Mouse (Mus musculus) forebrain, embryonic 16.5 days (tissue): ENCODE measurements at regions not wholly inside any gene's neighbourhood (a gene's known extent, or its start where the extent isn't known, plus 50 kb on each side); places are given as distances from the start of the nearest gene placed in this dataset.

Experiments
- ATAC-seq: fragments of 200-750 bp; cut with Nextera tagmentation; 2 replicates; pipeline ENCODE4 v1.8.0; 2017; ENCODE audit warnings: mild to moderate bottlenecking, moderate library complexity
- H3K27ac ChIP-seq: fragments of 300-500 bp; sonication (generic); 2 replicates; pipeline ENCODE4 v1.5.1; 2014; ENCODE audit warnings: low read length, control low read depth
- H3K27me3 ChIP-seq: fragments of 300-500 bp; sonication (generic); replicated peaks from 2 replicates; pipeline ENCODE4 v1.6.1; 2014; ENCODE audit warnings: low read length; ENCODE audit not compliant: control insufficient read depth, insufficient read depth
- H3K36me3 ChIP-seq: fragments of 300-500 bp; sonication (generic); 2 replicates; pipeline ENCODE4 v1.6.1; 2014; ENCODE audit not compliant: control insufficient read depth, insufficient read depth
- H3K4me1 ChIP-seq: fragments of 300-500 bp; sonication (generic); replicated peaks from 2 replicates; pipeline ENCODE4 v1.6.1; 2014; ENCODE audit warnings: low read length; ENCODE audit not compliant: control insufficient read depth, insufficient read depth
- H3K4me2 ChIP-seq: fragments of 300-500 bp; sonication (generic); 2 replicates; pipeline ENCODE4 v1.6.1; 2014; ENCODE audit warnings: mild to moderate bottlenecking, low read length, control low read depth
- H3K4me3 ChIP-seq: fragments of 300-500 bp; sonication (generic); replicated peaks from 2 replicates; pipeline ENCODE4 v1.5.1; 2014; ENCODE audit warnings: mild to moderate bottlenecking, low read length, control low read depth
- H3K9ac ChIP-seq: fragments of 300-500 bp; sonication (generic); replicated peaks from 2 replicates; pipeline ENCODE4 v1.6.1; 2014; ENCODE audit warnings: low read depth, low read length, control low read depth
- H3K9me3 ChIP-seq: fragments of 300-500 bp; sonication (generic); 2 replicates; pipeline ENCODE4 v1.6.1; 2016; ENCODE audit warnings: low read length; ENCODE audit not compliant: control insufficient read depth
- WGBS: fragments of 180-500 bp; shearing (Covaris S2); extraction: QIAGEN DNeasy Blood & Tissue Kit; methylation state at CpG from one replicate; pipeline ENCODE4 v1.1.7; 2014; 5-methylcytosine and 5-hydroxymethylcytosine counted together

DNA sequence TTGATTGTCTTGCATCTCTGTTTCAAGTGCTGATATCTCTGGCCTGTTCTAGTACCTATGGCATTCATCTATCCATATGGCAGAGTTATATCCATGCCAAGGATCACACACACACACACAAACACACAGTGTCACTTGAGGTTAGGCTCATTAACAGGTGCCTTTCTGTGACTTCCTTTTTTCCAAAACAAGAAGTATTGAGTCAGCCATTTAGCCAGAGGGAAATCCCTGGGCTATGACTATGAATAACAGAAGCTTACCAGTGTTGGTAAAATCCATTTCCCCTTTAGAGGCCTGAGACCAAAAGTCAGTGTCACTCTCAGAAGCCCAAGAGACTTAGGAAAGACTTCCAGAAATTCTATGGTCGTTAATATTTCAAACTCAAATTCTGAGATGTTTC is 111.6 kb downstream of the Tmco5 start:
- 91% methylated on average over 1 of the region's 1 CpGs for WGBS
- ATAC-seq: no peak

DNA sequence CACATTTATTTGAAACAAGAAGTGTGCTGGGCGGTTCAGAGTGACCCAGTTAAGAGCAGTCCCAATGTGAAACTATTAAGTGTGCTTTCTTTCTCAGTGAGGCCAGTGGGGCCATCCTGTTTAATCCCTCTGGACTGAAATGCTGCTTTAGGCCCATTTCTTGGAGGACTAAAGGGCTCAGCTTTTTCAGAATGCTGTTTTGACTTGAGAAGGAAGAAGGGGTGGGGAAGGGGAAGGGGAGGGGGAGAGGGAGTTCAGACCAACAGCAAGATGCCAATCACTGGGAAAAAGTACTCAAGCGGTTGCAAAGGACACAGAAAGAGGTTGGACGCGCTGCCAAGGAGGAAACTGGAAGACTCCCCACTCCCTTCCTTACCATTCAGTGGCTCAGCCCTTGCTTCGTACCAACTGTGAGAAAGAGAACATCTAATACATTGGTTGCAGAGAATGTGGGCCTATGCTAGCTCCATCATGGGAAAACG is 113.1 kb downstream of the Tmco5 start:
- H3K27me3 ChIP-seq: no peaks in the 10 kb centered on the region
- no peak overlapping the region for H3K27ac ChIP-seq
- no peak for ATAC-seq
- 37% methylated on average over 6 of the region's 6 CpGs for WGBS
- H3K9ac ChIP-seq: no peak overlapping the region
- no peaks in the 10 kb centered on the region for H3K9me3 ChIP-seq
- H3K4me1 ChIP-seq: no peaks in the 10 kb centered on the region
- no peak overlapping the region for H3K4me2 ChIP-seq
- H3K4me3 ChIP-seq: no peak overlapping the region
- no peaks in the 10 kb centered on the region for H3K36me3 ChIP-seq

More for the DNA sequence above, 111.6 kb downstream of the Tmco5 start:
- Histone ChIP-seq H3K9me3 (no peaks in the 10 kb centered on the region), H3K27me3 (no peaks in the 10 kb centered on the region), H3K36me3 (no peaks in the 10 kb centered on the region), H3K9ac (no peak overlapping the region), H3K4me2 (no peak overlapping the region), H3K4me3 (no peak overlapping the region), H3K27ac (no peak overlapping the region), H3K4me1 (no peaks in the 10 kb centered on the region)

DNA sequence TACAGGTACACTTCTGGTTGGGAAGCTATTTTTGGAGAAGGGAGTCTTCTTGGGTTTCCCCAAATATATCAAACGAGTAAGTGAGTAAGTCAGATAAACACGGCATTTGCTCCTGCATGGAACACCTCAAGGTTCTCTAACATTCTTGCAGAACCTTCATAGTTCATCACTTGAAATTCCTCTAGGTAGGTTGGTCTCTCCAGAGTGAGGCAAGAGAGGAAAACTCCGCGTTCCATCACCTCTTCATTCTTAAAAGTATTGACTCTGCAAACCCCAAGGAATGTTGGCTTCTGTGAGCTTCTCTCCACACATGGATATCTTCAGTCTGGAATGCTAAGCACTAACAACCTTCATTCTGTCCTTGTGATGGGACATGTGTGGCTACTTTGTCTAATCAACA is 115.2 kb downstream of the Tmco5 start:
- 92% methylated on average over 4 of the region's 4 CpGs for WGBS
- Histone ChIP-seq H3K4me3 (no peak overlapping the region), H3K27me3 (no peaks in the 10 kb centered on the region), H3K9ac (no peak overlapping the region), H3K4me2 (no peak overlapping the region), H3K4me1 (no peaks in the 10 kb centered on the region), H3K27ac (no peak overlapping the region), H3K9me3 (no peaks in the 10 kb centered on the region), H3K36me3 (no peaks in the 10 kb centered on the region)
- ATAC-seq: no peak

DNA sequence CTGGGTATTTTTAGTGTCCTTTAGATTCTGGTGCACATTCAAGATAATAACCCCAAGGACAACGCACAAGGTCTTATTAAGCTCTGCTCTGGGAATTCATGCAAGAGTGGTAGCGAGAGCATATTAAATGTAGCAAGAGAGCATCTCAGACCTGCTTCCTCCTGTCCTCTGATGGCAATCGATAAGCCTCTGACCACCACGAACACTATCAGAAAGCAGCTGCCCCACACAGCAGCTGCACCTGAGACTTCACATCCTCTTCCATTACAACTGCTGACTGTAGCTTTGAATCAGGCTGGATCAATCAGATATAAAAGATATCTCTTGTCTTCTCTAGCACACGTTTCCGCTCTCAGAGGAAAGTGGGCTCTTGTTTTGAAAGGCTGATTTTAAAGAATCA is 117.8 kb downstream of the Tmco5 start:
- 50% methylated on average over 6 of the region's 6 CpGs for WGBS
- Histone ChIP-seq H3K9me3 (no peaks in the 10 kb centered on the region), H3K4me2 (no peak overlapping the region), H3K9ac (no peak overlapping the region), H3K27me3 (no peaks in the 10 kb centered on the region), H3K27ac (no peak overlapping the region), H3K4me3 (no peak overlapping the region), H3K4me1 (no peaks in the 10 kb centered on the region), H3K36me3 (no peaks in the 10 kb centered on the region)
- no peak for ATAC-seq

DNA sequence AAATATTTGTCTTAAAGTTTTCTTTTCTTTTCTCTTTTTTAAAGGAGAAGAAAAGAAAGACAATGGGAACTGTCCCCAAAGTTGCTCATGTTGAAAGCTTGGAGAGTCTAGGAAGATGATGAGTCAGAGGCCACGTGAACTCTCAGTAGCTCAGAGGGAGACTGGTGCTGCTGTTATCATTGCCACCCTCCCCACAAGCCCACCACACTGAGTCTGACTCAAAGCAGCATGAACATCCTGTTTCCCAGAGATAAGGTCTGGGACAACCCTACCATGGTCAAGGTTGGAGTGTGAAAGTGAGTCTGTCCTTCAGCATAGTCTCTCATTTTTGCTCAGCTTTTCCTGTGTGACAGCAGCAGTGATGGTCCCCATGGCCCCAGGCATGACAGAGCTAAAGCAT is 120.3 kb downstream of the Tmco5 start:
- H3K4me2 ChIP-seq: no peak overlapping the region
- WGBS: 91% methylated on average over 1 of the region's 1 CpGs
- no peaks in the 10 kb centered on the region for H3K27me3 ChIP-seq
- H3K36me3 ChIP-seq: no peaks in the 10 kb centered on the region
- H3K9me3 ChIP-seq: no peaks in the 10 kb centered on the region
- H3K4me3 ChIP-seq: no peak overlapping the region
- H3K4me1 ChIP-seq: no peaks in the 10 kb centered on the region
- no peak for ATAC-seq
- no peak overlapping the region for H3K27ac ChIP-seq
- H3K9ac ChIP-seq: no peak overlapping the region

DNA sequence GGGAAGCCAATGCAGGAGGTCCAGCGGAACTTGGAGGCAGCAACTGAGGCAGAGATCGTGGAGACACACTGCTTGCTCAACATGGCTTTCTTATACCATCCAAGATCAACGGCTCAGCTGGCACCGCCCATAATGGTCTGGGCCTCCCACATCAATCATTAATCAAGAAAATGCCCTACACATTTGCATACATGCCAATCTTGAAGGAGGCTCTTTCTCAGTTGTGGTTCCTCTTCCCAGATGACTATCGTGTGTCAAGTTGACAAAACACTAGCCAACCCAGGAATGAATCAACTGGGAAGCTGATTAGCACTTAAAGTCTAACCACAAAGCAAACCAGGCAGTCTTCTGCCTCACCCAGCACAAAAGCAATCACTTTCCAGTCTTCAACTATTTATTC is 121.1 kb downstream of the Tmco5 start:
- Histone ChIP-seq H3K4me1 (no peaks in the 10 kb centered on the region), H3K27ac (no peak overlapping the region), H3K4me2 (no peak overlapping the region), H3K4me3 (no peak overlapping the region), H3K36me3 (no peaks in the 10 kb centered on the region), H3K9me3 (no peaks in the 10 kb centered on the region), H3K27me3 (no peaks in the 10 kb centered on the region), H3K9ac (no peak overlapping the region)
- 80% methylated on average over 5 of the region's 5 CpGs for WGBS
- no peak for ATAC-seq

DNA sequence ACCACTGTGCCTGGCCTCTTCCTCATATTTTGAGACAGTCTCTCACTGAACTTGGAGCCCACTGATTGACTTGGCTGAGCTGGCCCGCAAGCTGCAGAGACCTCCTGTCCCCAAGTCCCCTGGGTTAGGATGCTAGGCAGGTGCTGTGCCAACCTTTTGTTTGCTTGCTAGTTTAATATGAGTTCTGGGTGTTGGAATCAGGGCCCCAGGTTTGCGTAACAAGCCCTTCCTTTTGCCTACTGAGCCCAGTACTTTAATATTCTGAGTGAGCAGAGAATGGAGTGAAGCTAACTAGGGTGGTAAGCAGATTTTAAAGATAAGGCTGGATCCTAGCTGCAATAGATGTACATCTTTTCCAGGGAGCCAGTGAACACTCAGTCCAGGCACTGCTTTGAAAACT is 117.2 kb upstream of the Spred1 start:
- 95% methylated on average over 2 of the region's 2 CpGs for WGBS
- Histone ChIP-seq H3K4me3 (no peak overlapping the region), H3K4me2 (no peak overlapping the region), H3K36me3 (no peaks in the 10 kb centered on the region), H3K9me3 (no peaks in the 10 kb centered on the region), H3K9ac (no peak overlapping the region), H3K27ac (no peak overlapping the region), H3K27me3 (no peaks in the 10 kb centered on the region), H3K4me1 (no peaks in the 10 kb centered on the region)
- ATAC-seq: no peak

DNA sequence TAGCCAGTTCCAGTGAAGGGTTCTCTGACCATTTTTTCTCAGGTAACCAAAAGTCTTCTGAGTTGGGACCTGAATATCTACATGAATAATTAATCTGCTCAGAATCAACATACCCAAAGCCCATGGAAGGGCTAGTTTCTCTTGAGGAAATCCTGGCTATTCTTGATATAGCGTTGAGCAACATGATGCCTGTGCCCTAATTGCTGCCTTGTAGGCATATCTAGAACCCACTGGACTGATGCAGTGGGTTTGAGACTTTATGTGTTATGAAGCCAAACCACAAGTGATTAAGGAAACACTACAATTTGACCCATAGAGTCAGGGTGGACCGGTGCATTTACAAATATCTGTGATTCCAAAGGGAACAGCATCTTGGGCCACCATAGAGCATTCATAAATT is 114.3 kb upstream of the Spred1 start:
- no peaks in the 10 kb centered on the region for H3K4me1 ChIP-seq
- no peak for ATAC-seq
- 98% methylated on average over 2 of the region's 2 CpGs for WGBS
- H3K27ac ChIP-seq: no peak overlapping the region
- no peak overlapping the region for H3K9ac ChIP-seq
- no peak overlapping the region for H3K4me2 ChIP-seq
- no peaks in the 10 kb centered on the region for H3K36me3 ChIP-seq
- no peak overlapping the region for H3K4me3 ChIP-seq
- no peaks in the 10 kb centered on the region for H3K27me3 ChIP-seq
- no peaks in the 10 kb centered on the region for H3K9me3 ChIP-seq

DNA sequence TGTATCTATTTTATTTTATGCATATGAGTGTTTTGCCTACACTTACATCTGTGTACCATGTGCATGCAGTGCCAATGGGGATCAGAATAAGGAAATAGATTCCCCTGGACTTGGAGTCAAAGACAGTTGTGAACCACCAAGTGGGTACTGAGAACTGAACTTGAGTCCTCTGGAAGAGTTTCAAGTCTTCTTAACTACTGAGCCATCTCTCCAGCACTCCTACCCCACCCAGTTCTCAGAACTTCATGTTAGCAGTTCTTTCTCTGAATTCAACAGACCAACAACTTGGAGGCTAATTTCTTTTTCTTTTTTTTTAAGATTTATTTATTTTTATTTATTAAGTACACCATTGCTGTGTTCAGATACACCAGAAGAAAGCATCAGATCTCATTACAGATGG is 112.3 kb upstream of the Spred1 start:
- H3K4me3 ChIP-seq: no peak overlapping the region
- H3K4me2 ChIP-seq: no peak overlapping the region
- no peak for ATAC-seq
- H3K27me3 ChIP-seq: no peaks in the 10 kb centered on the region
- no peaks in the 10 kb centered on the region for H3K4me1 ChIP-seq
- no peak overlapping the region for H3K9ac ChIP-seq
- no peaks in the 10 kb centered on the region for H3K36me3 ChIP-seq
- H3K9me3 ChIP-seq: no peaks in the 10 kb centered on the region
- no peak overlapping the region for H3K27ac ChIP-seq

DNA sequence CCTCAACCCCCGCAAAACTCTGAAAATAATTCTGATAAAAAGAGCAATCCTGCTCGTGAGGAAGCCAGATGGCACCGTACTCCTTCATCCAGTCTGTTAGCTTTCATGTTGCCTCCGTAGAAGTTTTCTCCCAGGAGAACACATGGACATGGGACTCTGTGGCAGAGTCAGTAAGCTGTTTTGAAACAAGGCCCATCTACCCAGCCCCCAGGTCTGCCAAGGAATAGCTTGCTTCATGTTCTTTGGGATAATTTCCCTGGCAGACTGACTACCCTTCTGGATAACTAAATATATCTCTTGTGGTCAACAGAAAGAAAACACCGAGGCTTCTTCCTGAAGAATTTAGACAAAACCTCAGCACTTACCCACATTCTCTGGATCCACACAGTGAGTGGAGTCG is 111.2 kb upstream of the Spred1 start:
- no peak for ATAC-seq
- Histone ChIP-seq H3K36me3 (no peaks in the 10 kb centered on the region), H3K4me2 (no peak overlapping the region), H3K27ac (no peak overlapping the region), H3K4me3 (no peak overlapping the region), H3K27me3 (no peaks in the 10 kb centered on the region), H3K9me3 (no peaks in the 10 kb centered on the region), H3K9ac (no peak overlapping the region), H3K4me1 (no peaks in the 10 kb centered on the region)
- WGBS: 84% methylated on average over 6 of the region's 6 CpGs
